Mouse (Mus musculus) natural killer cell, adult 2 months (primary cell): ENCODE measurements around the gene Kmt2e.
"Not testable (repeated sequence)": the region's sequence is repeated elsewhere in the genome, so short reads cannot be mapped to it uniquely, and the experiment has no call there.

Experiments
- DNase-seq, 2 experiments: peaks; one replicate each; pipeline ENCODE4 v3.0.0; 2022; ENCODE audit warnings: low spot score in 2 of 2

Kmt2e gene

DNA sequence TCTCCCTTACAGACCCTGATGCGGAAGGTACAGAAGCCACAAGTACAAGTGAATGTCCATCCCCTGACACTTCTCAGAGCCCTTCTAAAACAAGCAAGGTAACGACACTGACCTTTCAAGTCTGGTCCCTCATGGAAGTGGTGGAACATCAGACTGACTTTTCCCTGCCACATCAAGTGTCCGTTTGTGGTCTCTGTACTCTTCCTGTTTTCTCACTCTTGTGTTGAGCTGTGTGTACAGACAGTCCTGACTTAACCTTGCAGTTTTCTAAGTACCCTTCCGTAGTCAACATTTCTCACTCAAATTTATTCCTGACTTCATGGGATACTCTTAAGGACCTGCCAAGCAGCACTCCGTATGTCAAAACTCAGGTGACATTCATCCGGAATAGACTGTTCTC lies 66.5 kb downstream of the Kmt2e start:
- DNase-seq = no peak

DNA sequence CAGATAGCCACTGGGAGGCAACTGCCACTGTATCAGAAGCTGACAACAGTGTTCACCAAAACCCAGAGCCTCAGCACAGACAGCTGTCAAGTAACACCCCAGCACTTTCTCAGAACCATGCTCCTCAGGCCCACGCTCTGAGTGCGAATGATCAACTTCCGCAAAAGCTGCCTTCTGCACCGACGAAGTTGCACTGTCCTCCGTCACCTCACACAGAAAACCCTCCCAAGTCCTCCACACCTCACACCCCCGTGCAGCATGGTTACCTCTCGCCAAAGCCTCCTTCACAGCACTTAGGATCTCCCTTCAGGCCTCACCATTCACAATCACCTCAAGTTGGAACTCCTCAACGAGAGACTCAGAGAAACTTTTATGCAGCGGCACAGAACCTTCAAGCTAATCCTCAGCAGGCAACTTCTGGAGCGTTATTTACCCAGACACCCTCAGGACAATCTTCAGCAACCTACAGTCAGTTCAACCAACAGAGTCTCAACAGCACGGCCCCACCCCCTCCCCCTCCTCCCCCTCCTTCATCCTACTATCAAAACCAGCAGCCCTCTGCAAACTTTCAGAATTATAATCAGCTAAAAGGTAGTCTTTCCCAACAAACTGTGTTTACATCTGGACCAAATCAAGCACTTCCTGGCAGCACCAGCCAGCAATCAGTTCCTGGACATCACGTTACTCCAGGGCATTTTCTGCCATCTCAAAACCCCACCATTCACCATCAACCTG lies 67.5 kb downstream of the Kmt2e start:
- no peak for DNase-seq

- DNase-seq = no peak
Observed at GRCm38 (mm10) chr5:23502317-23502937, 68.2 kb downstream of the Kmt2e start.

DNA sequence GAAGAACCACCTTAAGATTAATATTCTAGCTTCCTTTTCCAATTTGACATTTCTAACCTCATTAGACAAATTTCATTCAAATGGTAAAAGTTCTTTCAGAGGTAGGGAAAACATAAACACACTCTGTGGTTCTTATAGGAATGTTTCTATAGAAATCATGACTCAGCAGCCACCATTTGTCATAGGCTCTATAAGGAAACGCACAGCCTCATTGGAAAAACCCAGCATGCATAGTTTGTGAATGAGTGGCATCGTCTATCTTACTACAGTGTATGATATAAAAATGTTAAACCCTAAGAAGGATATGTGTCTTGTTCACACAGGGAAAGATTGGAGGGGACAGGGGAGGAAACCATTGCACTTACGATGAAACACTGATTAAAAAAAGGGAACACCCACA lies 71.3 kb downstream of the Kmt2e start:
- no peak for DNase-seq

DNA sequence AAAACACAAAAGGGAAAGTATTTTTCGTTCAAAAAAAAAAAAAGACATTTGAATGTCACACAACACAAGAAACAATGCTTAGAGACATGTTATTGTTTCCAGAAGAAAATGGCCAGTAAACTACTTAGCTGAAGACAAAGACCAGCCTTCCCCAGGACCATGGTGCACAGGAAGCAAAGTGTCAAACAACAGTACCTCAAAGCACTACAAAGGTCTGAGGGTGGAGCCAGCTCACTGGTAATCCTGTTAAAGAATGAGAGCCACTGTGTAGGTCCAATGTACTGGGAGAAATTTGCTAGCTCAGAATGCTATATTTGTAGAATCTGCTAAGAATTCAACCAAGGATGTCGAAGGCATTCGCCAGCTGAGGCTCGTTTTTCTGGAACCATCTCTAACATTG lies 73.0 kb downstream of the Kmt2e start:
- DNase-seq = no peak

DNA sequence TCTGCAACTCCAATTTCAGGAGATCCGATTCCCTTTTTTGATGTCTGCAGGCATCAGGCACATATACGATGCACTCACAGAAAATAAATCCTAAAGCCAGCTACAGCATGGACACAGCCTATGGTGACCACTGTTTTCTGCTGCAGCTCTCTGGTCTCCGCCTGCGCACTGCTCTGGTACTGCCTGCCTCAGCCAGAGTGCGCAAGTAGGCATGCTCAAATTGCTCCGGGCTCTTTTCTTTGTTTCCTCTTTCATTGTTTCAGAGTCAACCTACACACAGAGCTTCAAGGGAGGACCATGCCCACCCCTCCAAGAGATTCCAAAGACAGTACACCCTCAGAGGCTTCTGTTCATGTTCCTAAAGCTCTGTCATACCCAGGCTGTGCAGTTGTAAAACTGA lies 74.4 kb downstream of the Kmt2e start:
- no peak for DNase-seq

DNA sequence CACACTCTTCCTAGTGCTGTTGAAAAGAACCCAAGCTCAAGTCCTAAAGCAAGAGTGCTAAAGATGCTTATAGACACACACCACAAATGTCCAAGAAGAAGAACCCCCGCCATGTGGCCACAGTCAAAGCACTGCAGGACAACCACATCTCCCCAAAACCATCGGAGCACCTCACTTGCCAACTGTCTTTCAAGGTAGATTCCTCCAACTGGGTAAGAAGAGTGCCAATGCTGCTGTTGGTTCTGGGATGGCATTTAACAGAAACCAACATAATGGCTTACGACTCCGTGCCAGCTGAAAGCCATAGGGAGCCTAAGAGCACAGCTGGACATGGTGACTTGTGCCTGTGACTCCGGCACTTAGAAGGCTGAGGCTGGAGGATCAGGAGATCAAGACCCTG lies 77.2 kb downstream of the Kmt2e start:
- DNase-seq = no peak

- DNase-seq = no peak
Observed at GRCm38 (mm10) chr5:23512556-23512955, 78.3 kb downstream of the Kmt2e start.

GRCm38 (mm10) chr5:23513468-23513867 lies 79.2 kb downstream of the Kmt2e start:
- no peak for DNase-seq

- DNase-seq = no peak
Observed at GRCm38 (mm10) chr5:23515038-23515437, 80.8 kb downstream of the Kmt2e start.

GRCm38 (mm10) chr5:23516962-23517361 lies 82.7 kb downstream of the Kmt2e start:
- no peak for DNase-seq

DNA sequence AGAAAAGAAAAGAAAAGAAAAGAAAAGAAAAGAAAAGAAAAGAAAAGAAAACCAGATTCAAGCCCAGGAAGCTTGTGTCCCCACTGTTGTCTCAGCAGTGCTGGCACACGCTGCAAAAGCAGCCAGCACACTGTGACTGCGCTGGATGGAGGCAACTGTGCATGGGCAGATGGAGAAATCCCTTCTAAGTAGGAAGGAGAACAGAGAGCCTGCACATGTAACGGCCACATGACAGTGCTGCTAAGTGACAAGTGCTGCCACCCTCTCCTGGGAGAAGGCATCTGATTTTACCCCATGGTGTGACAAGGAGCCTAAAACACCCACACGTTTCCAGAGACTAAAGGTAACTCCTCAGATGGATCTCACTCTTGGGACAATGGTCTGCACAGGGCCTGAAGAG lies 83.6 kb downstream of the Kmt2e start:
- DNase-seq = no peak

- no peak for DNase-seq
Observed at GRCm38 (mm10) chr5:23518673-23519072, 84.4 kb downstream of the Kmt2e start.

- no peak for DNase-seq
Observed at GRCm38 (mm10) chr5:23519679-23520078, 85.4 kb downstream of the Kmt2e start.

DNA sequence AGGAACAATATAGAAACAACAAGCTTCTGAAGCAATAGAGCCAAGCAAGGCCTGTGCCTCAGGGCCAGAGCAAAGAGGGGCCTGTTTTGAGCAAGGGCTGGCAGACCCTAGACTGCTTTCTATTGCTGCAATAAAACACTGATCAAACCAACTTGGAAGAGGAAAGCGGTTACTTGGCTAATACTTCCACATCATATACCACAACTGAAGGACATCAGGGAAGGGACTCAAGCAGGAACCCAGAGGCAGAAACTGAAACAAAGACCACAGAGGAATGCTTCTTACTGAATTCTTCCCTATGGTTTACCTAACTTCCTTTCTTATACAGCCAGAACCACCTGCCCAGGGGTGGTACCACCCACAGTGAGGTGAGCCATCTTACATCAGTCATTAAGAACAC lies 87.4 kb downstream of the Kmt2e start:
- no peak for DNase-seq

DNA sequence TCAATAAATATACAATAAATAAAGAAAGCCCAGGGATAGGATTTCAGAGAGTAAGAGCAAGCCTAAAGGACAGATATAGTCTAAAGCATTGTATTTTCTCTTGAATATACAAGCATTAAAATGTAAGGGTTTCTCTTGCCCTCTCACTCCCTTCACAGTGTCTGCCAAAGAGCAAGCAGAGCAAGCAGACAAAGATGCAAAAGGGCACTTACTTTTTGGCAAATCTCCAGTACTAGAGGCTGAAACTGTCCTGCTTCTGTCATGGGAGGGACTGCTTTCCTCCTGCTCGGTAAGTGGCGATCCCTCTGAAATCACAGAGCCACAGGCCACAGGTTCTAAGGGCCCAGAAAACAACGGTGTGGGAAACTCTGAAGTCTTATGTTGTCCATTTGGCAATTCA lies 89.7 kb downstream of the Kmt2e start:
- DNase-seq = no peak

DNA sequence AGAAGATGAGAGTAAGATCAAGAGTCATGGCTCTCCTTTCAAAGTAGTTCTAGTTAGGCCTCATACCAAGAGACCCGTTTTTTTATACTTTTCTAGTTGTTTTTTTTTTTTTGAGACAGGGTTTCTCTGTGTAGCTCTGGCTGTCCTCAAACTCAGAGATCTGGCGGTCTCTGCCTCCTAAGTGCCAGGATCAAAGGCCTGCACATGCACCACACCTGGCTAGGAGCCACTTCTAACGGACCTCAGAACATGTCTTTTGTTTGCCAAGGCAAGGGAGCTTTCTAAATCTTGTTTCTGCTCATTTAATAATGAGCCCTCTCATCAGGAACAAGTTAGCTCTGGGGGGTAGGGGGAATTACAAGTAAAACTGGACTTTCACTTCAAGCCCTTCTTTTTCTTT lies 90.4 kb downstream of the Kmt2e start:
- no peak for DNase-seq

DNA sequence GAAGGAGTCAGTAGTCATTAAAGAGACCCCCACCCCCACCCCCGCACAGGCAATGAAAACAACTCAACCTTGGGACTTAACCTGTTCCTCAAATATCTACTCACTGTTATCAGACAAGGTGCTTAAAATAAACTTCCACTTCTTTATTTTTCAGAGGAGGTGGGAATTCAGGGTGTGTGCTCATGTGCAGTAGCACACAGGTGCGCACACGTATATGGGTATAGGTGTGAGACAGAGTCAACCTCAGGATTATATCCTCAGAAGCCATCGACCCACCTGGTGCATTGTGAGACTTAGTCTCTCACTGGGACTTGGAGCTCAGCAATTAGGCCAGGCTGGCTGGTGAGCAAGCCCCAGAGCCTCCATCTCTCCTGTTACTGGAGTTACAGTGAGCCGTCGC lies 96.9 kb downstream of the Kmt2e start:
- DNase-seq = no peak

GRCm38 (mm10) chr5:23531541-23532096 lies 97.4 kb downstream of the Kmt2e start:
- DNase-seq = no peak

DNA sequence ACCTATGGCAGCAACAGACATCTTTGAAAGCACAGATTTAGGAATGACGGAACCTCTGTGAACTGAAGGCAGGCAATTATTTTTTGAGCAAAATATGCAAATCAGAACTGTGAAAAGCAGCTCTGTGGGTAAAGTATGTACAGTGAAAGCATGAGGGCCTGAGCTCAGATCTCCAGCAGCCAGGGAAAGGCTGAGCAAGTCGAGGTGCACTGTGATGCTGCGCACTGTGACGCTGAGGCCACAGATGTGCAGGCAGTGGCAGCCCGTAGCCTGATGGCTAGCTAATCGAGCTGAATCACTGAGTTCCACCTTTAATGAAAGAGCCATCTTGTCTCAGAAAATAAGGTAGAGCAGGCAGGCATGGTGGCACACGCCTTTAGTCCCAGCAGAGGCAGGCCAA lies 101.5 kb downstream of the Kmt2e start:
- DNase-seq = no peak

DNA sequence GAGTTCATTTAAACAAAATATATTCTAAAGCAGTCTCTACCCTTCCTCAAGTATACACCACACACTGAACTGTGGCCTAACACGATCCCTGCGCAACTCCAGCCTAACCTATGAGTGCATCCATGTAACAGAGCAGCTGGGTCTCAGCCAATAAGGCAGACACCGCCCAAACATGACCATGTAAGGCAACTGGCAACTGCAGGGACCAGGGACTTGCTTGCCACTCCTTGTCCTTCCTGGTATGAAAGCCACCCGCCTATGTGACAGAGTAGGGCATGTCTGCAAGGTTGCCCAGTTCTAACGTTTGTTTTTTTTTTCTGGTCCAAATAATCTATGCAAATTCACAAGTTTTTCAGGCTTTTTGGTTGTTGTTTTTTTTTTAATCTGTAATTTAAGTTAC lies 117.4 kb downstream of the Kmt2e start:
- no peak for DNase-seq

GRCm38 (mm10) chr5:23553338-23553737 lies 119.1 kb downstream of the Kmt2e start:
- not testable (repeated sequence) for DNase-seq
